Mouse (Mus musculus) forebrain, embryonic 16.5 days (tissue): ENCODE measurements around the gene Iqgap3. TPM values are rescaled to one million over a fixed set of nuclear protein-coding genes. Genes with fewer than 3 reads are reported as not detected.

ENCODE experiments used
- ATAC-seq: fragments of 200-750 bp; cut with Nextera tagmentation; 2 replicates; pipeline ENCODE4 v1.8.0; 2017; ENCODE audit warnings: mild to moderate bottlenecking, moderate library complexity
- H3K27ac ChIP-seq: fragments of 300-500 bp; sonication (generic); 2 replicates; pipeline ENCODE4 v1.5.1; 2014; ENCODE audit warnings: low read length, control low read depth
- H3K27me3 ChIP-seq: fragments of 300-500 bp; sonication (generic); replicated peaks from 2 replicates; pipeline ENCODE4 v1.6.1; 2014; ENCODE audit warnings: low read length; ENCODE audit not compliant: control insufficient read depth, insufficient read depth
- H3K36me3 ChIP-seq: fragments of 300-500 bp; sonication (generic); 2 replicates; pipeline ENCODE4 v1.6.1; 2014; ENCODE audit not compliant: control insufficient read depth, insufficient read depth
- H3K4me1 ChIP-seq: fragments of 300-500 bp; sonication (generic); replicated peaks from 2 replicates; pipeline ENCODE4 v1.6.1; 2014; ENCODE audit warnings: low read length; ENCODE audit not compliant: control insufficient read depth, insufficient read depth
- H3K4me2 ChIP-seq: fragments of 300-500 bp; sonication (generic); 2 replicates; pipeline ENCODE4 v1.6.1; 2014; ENCODE audit warnings: mild to moderate bottlenecking, low read length, control low read depth
- H3K4me3 ChIP-seq: fragments of 300-500 bp; sonication (generic); replicated peaks from 2 replicates; pipeline ENCODE4 v1.5.1; 2014; ENCODE audit warnings: mild to moderate bottlenecking, low read length, control low read depth
- H3K9ac ChIP-seq: fragments of 300-500 bp; sonication (generic); replicated peaks from 2 replicates; pipeline ENCODE4 v1.6.1; 2014; ENCODE audit warnings: low read depth, low read length, control low read depth
- H3K9me3 ChIP-seq: fragments of 300-500 bp; sonication (generic); 2 replicates; pipeline ENCODE4 v1.6.1; 2016; ENCODE audit warnings: low read length; ENCODE audit not compliant: control insufficient read depth
- WGBS: fragments of 180-500 bp; shearing (Covaris S2); extraction: QIAGEN DNeasy Blood & Tissue Kit; methylation state at CpG from one replicate; pipeline ENCODE4 v1.1.7; 2014; 5-methylcytosine and 5-hydroxymethylcytosine counted together
- polyA plus RNA-seq: library from polyadenylated mRNA; unstranded; fragments of >200 nt; fragmentation: Nextera tagmentation; extraction: Ambion mirVana; gene quantifications from 2 replicates; pipeline ENCODE4 v1.2.1, GENCODE M21; 2015

Gene Iqgap3
- polyA plus RNA-seq, 1 experiment from 2014 or later, result 7.5 TPM

- Histone ChIP-seq H3K4me2 (no peak overlapping the region), H3K36me3 (peaks cover 37% of the 10 kb centered on the region), H3K27ac (no peak overlapping the region), H3K9ac (no peak overlapping the region), H3K9me3 (no peaks in the 10 kb centered on the region), H3K4me1 (peaks cover 8% of the 10 kb centered on the region), H3K4me3 (no peak overlapping the region), H3K27me3 (no peaks in the 10 kb centered on the region)
- no peak for ATAC-seq
- WGBS, result 53% methylated on average over 4 of the region's 4 CpGs
Observed at GRCm38 (mm10) chr3:88162811-88163210, 81.0 kb downstream of the Iqgap3 start.

GRCm38 (mm10) chr3:88163847-88164246, 82.1 kb downstream of the Iqgap3 start:
- 41% methylated on average over 3 of the region's 3 CpGs for WGBS
- H3K9me3 ChIP-seq, result no peaks in the 10 kb centered on the region
- H3K4me1 ChIP-seq, result peaks cover 5% of the 10 kb centered on the region
- H3K36me3 ChIP-seq, result peaks cover 32% of the 10 kb centered on the region
- H3K27me3 ChIP-seq, result no peaks in the 10 kb centered on the region
- no peak overlapping the region for H3K27ac ChIP-seq
- H3K4me2 ChIP-seq, result no peak overlapping the region
- no peak for ATAC-seq
- no peak overlapping the region for H3K4me3 ChIP-seq
- no peak overlapping the region for H3K9ac ChIP-seq

GRCm38 (mm10) chr3:88164263-88164662, 82.5 kb downstream of the Iqgap3 start:
- Histone ChIP-seq H3K9ac (no peak overlapping the region), H3K4me1 (peaks cover 5% of the 10 kb centered on the region), H3K4me2 (no peak overlapping the region), H3K4me3 (no peak overlapping the region), H3K36me3 (peaks cover 30% of the 10 kb centered on the region), H3K27me3 (no peaks in the 10 kb centered on the region), H3K27ac (no peak overlapping the region), H3K9me3 (no peaks in the 10 kb centered on the region)
- ATAC-seq, result no peak
- WGBS, result 19% methylated on average over 3 of the region's 3 CpGs

GRCm38 (mm10) chr3:88166056-88166455, 84.3 kb downstream of the Iqgap3 start:
- H3K27ac ChIP-seq, result no peak overlapping the region
- no peak overlapping the region for H3K9ac ChIP-seq
- no peak overlapping the region for H3K4me3 ChIP-seq
- WGBS, result 88% methylated on average over 5 of the region's 5 CpGs
- H3K36me3 ChIP-seq, result peaks cover 30% of the 10 kb centered on the region
- H3K4me2 ChIP-seq, result no peak overlapping the region
- H3K9me3 ChIP-seq, result no peaks in the 10 kb centered on the region
- peaks cover 5% of the 10 kb centered on the region for H3K4me1 ChIP-seq
- no peaks in the 10 kb centered on the region for H3K27me3 ChIP-seq
- ATAC-seq, result no peak

GRCm38 (mm10) chr3:88170361-88170760, 88.6 kb downstream of the Iqgap3 start:
- Histone ChIP-seq H3K4me3 (no peak overlapping the region), H3K27me3 (no peaks in the 10 kb centered on the region), H3K27ac (no peak overlapping the region), H3K4me1 (no peaks in the 10 kb centered on the region), H3K9ac (no peak overlapping the region), H3K4me2 (no peak overlapping the region), H3K36me3 (peaks cover 12% of the 10 kb centered on the region), H3K9me3 (no peaks in the 10 kb centered on the region)
- 92% methylated on average over 5 of the region's 5 CpGs for WGBS
- ATAC-seq, result no peak

Other genes starting within 250 kb of the Iqgap3 start
- not detected in 2 replicates for gene Sh2d2a, start 235.2 kb upstream of the Iqgap3 start, polyA plus RNA-seq
- gene Prcc, start 196.4 kb upstream of the Iqgap3 start, polyA plus RNA-seq, result 13.8 and 16.4 TPM in 2 replicates
- gene Hdgf, start 175.7 kb upstream of the Iqgap3 start, polyA plus RNA-seq, result 186 and 212 TPM in 2 replicates
- gene Mrpl24, start 162.5 kb upstream of the Iqgap3 start, polyA plus RNA-seq, result 63.4 and 64.3 TPM in 2 replicates
- 43.5 and 49.4 TPM in 2 replicates for gene Isg20l2, start 151.7 kb upstream of the Iqgap3 start, polyA plus RNA-seq
- 18.4 and 23.5 TPM in 2 replicates for gene Rrnad1, start 151.3 kb upstream of the Iqgap3 start, polyA plus RNA-seq
- gene Crabp2, start 133.3 kb upstream of the Iqgap3 start, polyA plus RNA-seq, result 18.9 and 19.4 TPM in 2 replicates
- 35.7 and 41.6 TPM in 2 replicates for gene Nes, start 110.9 kb upstream of the Iqgap3 start, polyA plus RNA-seq
- gene Bcan, start 81.7 kb upstream of the Iqgap3 start, polyA plus RNA-seq, result 34.8 and 43.6 TPM in 2 replicates
- gene Hapln2, start 54.4 kb upstream of the Iqgap3 start, polyA plus RNA-seq, result 0.25 and 0.35 TPM in 2 replicates
- gene Gpatch4, start 38.9 kb upstream of the Iqgap3 start, polyA plus RNA-seq, result 32.5 and 36.3 TPM in 2 replicates
- gene Naxe, start 23.5 kb upstream of the Iqgap3 start, polyA plus RNA-seq, result 164 and 168 TPM in 2 replicates
- gene Ttc24, start 3.7 kb upstream of the Iqgap3 start, polyA plus RNA-seq, result not detected in 2 replicates
- gene Mef2d, start 60.4 kb downstream of the Iqgap3 start, polyA plus RNA-seq, result 25.1 and 28.3 TPM in 2 replicates
- gene Rhbg, start 172.7 kb downstream of the Iqgap3 start, polyA plus RNA-seq, result not detected in 2 replicates
- 0.18 and 0.27 TPM in 2 replicates for gene Gm38392, start 205.2 kb downstream of the Iqgap3 start, polyA plus RNA-seq
- gene Tsacc, start 215.0 kb downstream of the Iqgap3 start, polyA plus RNA-seq, result 8.5 and 10.4 TPM in 2 replicates
- gene Cct3, start 215.1 kb downstream of the Iqgap3 start, polyA plus RNA-seq, result 517 and 522 TPM in 2 replicates
- gene Glmp, start 243.1 kb downstream of the Iqgap3 start, polyA plus RNA-seq, result 93.0 and 94.4 TPM in 2 replicates